Mouse (Mus musculus): ENCODE measurements around the gene Mdm2. TPM values are rescaled to one million over a fixed set of nuclear protein-coding genes. Genes with fewer than 3 reads are reported as not detected.

Gene Mdm2
- polyA plus RNA-seq, 2 experiments, result 32.9 to 59.9 TPM

GRCm38 (mm10) chr10:117753711-117754608, 43.4 kb upstream of the Mdm2 start:
- Histone ChIP-seq H3K4me3 (replicated peaks; ENCODE audit: low read length) (no peak overlapping the region), H3K4me1 (ENCODE audit: control insufficient read depth, insufficient read depth, low read length) (no peaks in the 10 kb centered on the region), H3K9me3 (ENCODE audit: control insufficient read depth, low read length) (no peaks in the 10 kb centered on the region), H3K36me3 (ENCODE audit: control insufficient read depth, insufficient read depth, low read length) (peaks cover 85% of the 10 kb centered on the region), H3K27ac (replicated peaks; ENCODE audit: low read depth, low read length) (no peak overlapping the region), H3K9ac (ENCODE audit: low read depth, low read length, severe bottlenecking) (no peak overlapping the region), H3K27me3 (ENCODE audit: control insufficient read depth, insufficient read depth, low read length) (no peaks in the 10 kb centered on the region), H3K4me2 (replicated peaks; ENCODE audit: low read depth, low read length, severe bottlenecking) (no peak overlapping the region)
- DNase-seq (ENCODE audit: low spot score) (no peak), ATAC-seq (ENCODE audit: low FRiP score, low read depth) (no peak)
- WGBS, result 88% methylated on average over 8 of the region's 8 CpGs
- no peak for TF ChIP-seq POLR2A (IDR thresholded peaks at IDR 0.05; ENCODE audit: borderline replicate concordance, extremely low read depth, insufficient read depth, insufficient read length)

- no peak overlapping the region for H3K4me3 ChIP-seq (replicated peaks; ENCODE audit: low read length)
- no peak overlapping the region for H3K9ac ChIP-seq (ENCODE audit: low read depth, low read length, severe bottlenecking)
- no peaks in the 10 kb centered on the region for H3K27me3 ChIP-seq (ENCODE audit: control insufficient read depth, insufficient read depth, low read length)
- H3K4me1 ChIP-seq (ENCODE audit: control insufficient read depth, insufficient read depth, low read length), result no peaks in the 10 kb centered on the region
- TF ChIP-seq POLR2A (IDR thresholded peaks at IDR 0.05; ENCODE audit: borderline replicate concordance, extremely low read depth, insufficient read depth, insufficient read length), result no peak
- H3K36me3 ChIP-seq (ENCODE audit: control insufficient read depth, insufficient read depth, low read length), result peaks cover 84% of the 10 kb centered on the region
- no peak overlapping the region for H3K4me2 ChIP-seq (replicated peaks; ENCODE audit: low read depth, low read length, severe bottlenecking)
- DNase-seq (ENCODE audit: low spot score), result no peak
- no peak overlapping the region for H3K27ac ChIP-seq (replicated peaks; ENCODE audit: low read depth, low read length)
- WGBS, result 93% methylated on average over 5 of the region's 5 CpGs
- ATAC-seq (ENCODE audit: low FRiP score, low read depth), result no peak
- no peaks in the 10 kb centered on the region for H3K9me3 ChIP-seq (ENCODE audit: control insufficient read depth, low read length)
These were observed 42.5 kb upstream of the Mdm2 start for GRCm38 (mm10) chr10:117752851-117753647.

GRCm38 (mm10) chr10:117752304-117752821, 41.8 kb upstream of the Mdm2 start:
- no peak for TF ChIP-seq POLR2A (IDR thresholded peaks at IDR 0.05; ENCODE audit: borderline replicate concordance, extremely low read depth, insufficient read depth, insufficient read length)
- DNase-seq (ENCODE audit: low spot score) (no peak), ATAC-seq (ENCODE audit: low FRiP score, low read depth) (no peak)
- Histone ChIP-seq H3K4me2 (replicated peaks; ENCODE audit: low read depth, low read length, severe bottlenecking) (no peak overlapping the region), H3K27me3 (ENCODE audit: control insufficient read depth, insufficient read depth, low read length) (no peaks in the 10 kb centered on the region), H3K4me1 (ENCODE audit: control insufficient read depth, insufficient read depth, low read length) (no peaks in the 10 kb centered on the region), H3K4me3 (replicated peaks; ENCODE audit: low read length) (no peak overlapping the region), H3K27ac (replicated peaks; ENCODE audit: low read depth, low read length) (no peak overlapping the region), H3K36me3 (ENCODE audit: control insufficient read depth, insufficient read depth, low read length) (peaks cover 77% of the 10 kb centered on the region), H3K9me3 (ENCODE audit: control insufficient read depth, low read length) (no peaks in the 10 kb centered on the region), H3K9ac (ENCODE audit: low read depth, low read length, severe bottlenecking) (no peak overlapping the region)
- 97% methylated on average over 7 of the region's 7 CpGs for WGBS

- Histone ChIP-seq H3K9ac (ENCODE audit: low read depth, low read length, severe bottlenecking) (no peak overlapping the region), H3K4me1 (ENCODE audit: control insufficient read depth, insufficient read depth, low read length) (no peaks in the 10 kb centered on the region), H3K4me3 (replicated peaks; ENCODE audit: low read length) (no peak overlapping the region), H3K9me3 (ENCODE audit: control insufficient read depth, low read length) (no peaks in the 10 kb centered on the region), H3K4me2 (replicated peaks; ENCODE audit: low read depth, low read length, severe bottlenecking) (no peak overlapping the region), H3K27ac (replicated peaks; ENCODE audit: low read depth, low read length) (no peak overlapping the region), H3K36me3 (ENCODE audit: control insufficient read depth, insufficient read depth, low read length) (peaks cover 71% of the 10 kb centered on the region), H3K27me3 (ENCODE audit: control insufficient read depth, insufficient read depth, low read length) (no peaks in the 10 kb centered on the region)
- WGBS, result 97% methylated on average over 6 of the region's 6 CpGs
- ATAC-seq (ENCODE audit: low FRiP score, low read depth), result no peak
- TF ChIP-seq POLR2A (IDR thresholded peaks at IDR 0.05; ENCODE audit: borderline replicate concordance, extremely low read depth, insufficient read depth, insufficient read length), result no peak
- no peak for DNase-seq (ENCODE audit: low spot score)
These were observed 41.2 kb upstream of the Mdm2 start for GRCm38 (mm10) chr10:117751744-117752143.

GRCm38 (mm10) chr10:117751282-117751610, 40.7 kb upstream of the Mdm2 start:
- peaks cover 66% of the 10 kb centered on the region for H3K36me3 ChIP-seq (ENCODE audit: control insufficient read depth, insufficient read depth, low read length)
- H3K4me3 ChIP-seq (replicated peaks; ENCODE audit: low read length), result no peak overlapping the region
- no peak for DNase-seq (ENCODE audit: low spot score)
- no peak overlapping the region for H3K27ac ChIP-seq (replicated peaks; ENCODE audit: low read depth, low read length)
- ATAC-seq (ENCODE audit: low FRiP score, low read depth), result no peak
- no peaks in the 10 kb centered on the region for H3K9me3 ChIP-seq (ENCODE audit: control insufficient read depth, low read length)
- WGBS, result 96% methylated on average over 14 of the region's 14 CpGs
- H3K27me3 ChIP-seq (ENCODE audit: control insufficient read depth, insufficient read depth, low read length), result no peaks in the 10 kb centered on the region
- TF ChIP-seq POLR2A (IDR thresholded peaks at IDR 0.05; ENCODE audit: borderline replicate concordance, extremely low read depth, insufficient read depth, insufficient read length), result no peak
- no peaks in the 10 kb centered on the region for H3K4me1 ChIP-seq (ENCODE audit: control insufficient read depth, insufficient read depth, low read length)
- no peak overlapping the region for H3K4me2 ChIP-seq (replicated peaks; ENCODE audit: low read depth, low read length, severe bottlenecking)
- no peak overlapping the region for H3K9ac ChIP-seq (ENCODE audit: low read depth, low read length, severe bottlenecking)

Measured in limb, embryonic 14.5 days (tissue).